Mouse (Mus musculus) right cerebral cortex, adult 18-20 months (tissue): Measurements from ENCODE around the gene Cntd1.
"Not testable (repeated sequence)": the region's sequence is repeated elsewhere in the genome, so short reads cannot be mapped to it uniquely, and the experiment has no call there.

Source experiments
- DNase-seq: peaks from one replicate; pipeline ENCODE4 v3.0.0; 2022; ENCODE audit warnings: mixed read lengths

The Cntd1 gene

DNA sequence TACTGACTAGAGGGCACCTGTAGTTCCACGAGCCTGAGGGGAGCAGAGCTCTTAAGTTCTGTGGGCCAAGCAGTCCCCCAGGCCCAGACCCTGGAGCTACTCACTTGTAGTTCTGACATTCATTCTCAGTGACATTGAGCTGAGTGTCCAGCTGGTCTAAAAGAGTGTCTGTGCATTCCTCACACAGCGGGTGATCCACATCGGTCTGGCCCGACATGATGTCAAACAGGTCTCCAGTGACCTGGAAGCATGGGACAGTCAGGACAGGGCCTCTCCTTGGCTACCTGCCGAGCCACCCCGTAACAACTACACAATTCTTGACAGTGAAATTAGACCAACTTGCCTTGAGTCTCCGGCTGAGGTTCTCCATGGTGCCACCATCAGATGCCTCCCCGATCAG is 16.4 kb downstream of the Cntd1 start:
- DNase-seq = no peak

DNA sequence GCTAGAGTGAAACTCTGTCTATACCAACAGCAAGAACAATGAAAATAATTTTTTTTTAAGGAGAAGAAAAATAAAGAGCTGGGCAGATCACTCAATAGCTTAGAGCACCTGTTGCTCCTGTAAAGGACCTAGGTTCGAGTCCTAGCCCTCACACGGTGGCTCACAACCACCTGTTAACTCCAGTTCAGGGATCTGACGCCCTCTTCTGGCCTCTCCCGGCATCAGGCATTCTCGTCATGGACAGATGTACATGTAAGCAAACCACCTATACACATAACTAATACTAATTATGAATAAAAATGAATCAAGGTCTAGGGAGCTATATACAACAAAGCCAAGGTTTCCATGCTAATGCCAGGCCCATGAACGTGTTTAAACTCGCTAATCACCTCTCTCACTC is 22.1 kb downstream of the Cntd1 start:
- no peak for DNase-seq

DNA sequence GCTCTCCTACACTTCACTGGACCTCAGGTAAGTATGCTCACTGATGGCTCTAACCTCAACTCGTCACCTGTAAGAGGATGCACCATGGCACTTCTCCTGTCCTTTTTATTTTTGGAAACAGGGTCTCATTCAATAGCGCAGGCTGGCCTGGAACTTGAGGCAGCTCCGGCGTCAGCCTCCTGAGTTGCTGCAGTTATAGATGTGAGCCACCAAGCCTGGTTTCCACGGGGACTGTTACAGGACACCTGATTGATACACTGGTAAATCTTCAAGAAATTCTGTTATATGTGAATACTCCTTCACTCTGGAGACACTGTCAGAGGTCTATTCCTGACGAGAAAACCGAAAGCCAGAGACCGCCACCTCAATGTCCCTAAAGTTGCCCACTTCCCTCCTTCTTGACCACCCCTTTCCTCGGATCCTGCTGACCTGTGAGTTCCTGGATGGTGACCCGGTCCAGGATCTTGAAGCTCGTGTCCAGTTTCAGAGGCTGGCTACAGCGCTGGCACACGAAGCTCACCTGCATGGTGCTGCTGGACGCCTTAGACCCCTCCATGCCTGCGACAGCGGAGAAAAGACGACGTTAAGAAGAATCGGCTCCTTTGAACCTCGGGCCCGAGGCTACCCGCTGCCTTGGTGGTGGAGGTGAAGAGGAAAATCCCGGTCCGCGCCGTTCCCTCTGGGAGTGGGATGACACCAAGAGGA is 22.6 kb downstream of the Cntd1 start:
- no peak for DNase-seq

DNA sequence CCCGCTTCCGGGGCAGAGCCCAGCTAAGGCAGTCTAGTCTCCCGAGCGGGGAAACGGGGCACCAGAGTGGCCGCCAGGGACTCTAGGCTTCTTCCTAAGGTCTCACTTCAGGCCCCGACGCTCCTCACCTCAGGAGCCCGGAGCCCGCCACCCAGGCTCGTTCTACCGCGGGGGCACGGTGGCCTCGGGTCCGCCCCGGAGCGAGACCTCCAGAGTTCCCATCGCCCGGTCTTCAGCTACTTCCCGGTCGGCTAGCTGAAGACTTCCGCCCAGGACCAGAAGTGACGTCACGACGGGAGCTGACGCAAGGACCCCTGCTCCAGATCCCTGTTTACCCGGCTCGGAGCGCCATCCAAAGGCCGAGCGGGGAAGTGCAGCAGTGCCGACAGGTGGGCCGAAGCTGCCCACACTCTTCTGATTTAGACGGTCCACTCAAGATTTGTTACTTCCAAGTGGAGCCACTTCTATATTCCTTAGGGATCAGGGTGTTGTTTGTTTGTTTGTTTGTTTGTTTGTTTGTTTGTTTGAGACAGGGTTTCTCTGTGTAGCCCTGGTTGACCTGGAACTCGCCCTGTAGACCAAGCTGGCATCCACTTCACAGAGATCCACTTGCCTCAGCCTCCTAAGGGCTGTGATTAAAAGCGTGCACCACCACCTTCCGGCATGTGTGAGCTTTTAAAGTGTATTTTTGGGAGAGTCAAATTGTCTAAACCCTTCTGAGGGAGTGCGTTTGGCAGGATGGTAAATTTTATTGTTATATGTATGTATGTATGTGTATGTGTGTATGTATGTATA is 23.4 kb downstream of the Cntd1 start, which contains the start of gene Becn1:
Gene Becn1, minus strand, starts transcription at position 283 of the 795 bp plus-strand sequence.
- peak; percentile 96 for DNase-seq

DNA sequence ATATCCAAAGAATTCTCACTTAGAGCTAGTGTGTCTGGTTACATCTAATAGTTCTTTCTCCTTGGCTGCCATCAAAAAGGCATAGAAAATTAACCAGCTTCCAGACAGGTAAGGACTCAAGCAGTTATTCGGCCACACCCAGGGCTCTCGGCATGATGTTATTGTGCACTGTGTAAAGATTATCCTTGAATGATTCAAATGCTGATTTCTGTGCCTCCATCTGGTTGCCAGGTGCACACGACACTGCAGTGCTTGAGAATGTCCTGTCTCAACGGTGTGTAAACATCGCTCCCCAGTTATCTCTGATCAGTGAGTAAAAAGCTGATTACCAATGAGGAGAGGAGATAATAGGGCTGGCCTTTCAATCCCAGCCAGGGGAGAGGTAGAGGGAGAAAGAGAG is 28.9 kb downstream of the Cntd1 start:
- no peak for DNase-seq

DNA sequence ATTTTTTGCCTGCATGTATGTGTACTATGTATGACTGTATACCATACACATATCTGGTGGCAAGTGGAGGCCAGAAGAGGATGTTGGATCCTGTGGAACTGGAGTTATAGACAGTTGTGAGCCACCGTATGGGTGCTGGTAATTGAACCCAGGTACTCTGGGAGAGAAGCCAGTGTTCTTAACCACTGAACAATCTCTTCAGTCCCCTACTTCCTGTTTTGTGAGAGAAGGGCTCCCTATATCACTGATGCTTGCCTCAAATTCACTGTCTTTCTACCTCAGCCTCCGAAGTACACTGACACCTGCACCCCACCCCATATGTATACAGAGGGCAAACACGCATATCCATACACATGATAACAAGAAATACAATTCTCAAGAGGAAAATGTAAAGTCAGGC is 32.3 kb downstream of the Cntd1 start:
- no peak for DNase-seq

DNA sequence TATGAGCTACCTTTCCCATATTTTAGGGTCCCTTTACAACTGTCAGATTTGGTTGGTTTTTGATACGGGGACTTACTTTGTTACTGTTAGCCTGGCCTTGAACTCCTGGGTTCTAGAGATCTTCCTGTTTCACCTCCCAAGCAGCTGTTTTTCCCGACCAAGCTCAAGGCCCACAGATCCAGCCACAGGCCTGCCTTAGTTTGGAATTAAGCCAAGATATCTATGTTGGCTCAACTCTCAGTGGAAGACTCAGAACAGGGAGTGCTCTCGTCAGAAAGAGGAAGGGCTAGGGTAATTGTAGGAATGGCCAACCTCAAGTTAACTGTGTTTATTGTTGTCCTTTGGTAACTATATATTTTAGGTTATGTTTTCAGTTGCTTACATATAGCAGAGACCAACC is 33.3 kb downstream of the Cntd1 start:
- no peak for DNase-seq

DNA sequence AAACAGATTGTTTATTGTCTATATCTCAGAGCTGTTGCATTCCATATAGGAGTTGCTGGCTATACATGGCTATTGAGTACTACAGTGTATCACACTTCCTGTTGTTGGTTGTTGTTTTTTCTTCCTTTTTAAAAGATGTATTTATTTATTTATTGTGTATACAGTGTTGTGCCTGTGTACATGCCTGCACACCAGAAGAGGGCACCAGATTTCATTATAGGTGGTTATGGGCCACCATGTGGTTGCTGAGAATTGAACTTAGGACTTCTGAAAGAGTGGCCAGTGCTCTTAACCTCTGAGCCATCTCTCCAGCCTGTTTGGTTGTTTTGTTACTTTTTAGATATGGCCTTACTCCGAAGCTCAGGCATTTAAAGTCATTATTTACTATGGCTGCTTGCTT is 35.8 kb downstream of the Cntd1 start:
- no peak for DNase-seq

DNA sequence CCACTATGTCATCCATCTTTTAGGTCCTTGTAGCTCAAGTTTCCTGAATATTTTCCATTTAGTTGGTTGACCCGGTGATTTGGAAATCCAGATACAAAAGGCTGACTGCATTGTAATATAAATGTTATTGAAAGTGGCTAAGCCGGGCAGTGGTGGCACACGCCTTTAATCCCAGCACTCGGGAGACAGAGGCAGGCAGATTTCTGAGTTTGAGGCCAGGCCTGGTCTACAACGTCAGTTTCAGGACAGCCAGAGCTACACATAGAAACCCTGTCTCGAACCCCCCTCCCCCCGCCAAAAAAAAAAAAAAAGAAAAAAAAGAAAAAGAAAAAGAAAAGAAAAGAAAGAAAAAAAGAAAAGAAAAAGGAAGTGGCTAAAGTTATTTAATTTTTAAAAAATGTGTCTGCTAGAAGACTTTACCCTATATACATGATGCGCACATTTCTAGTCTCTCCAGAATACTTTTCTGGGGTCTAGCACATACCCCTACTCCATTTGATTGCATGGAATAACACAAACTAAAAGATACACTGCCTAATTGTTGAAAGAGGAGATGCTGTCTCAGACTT is 36.4 kb downstream of the Cntd1 start:
- DNase-seq = no peak

DNA sequence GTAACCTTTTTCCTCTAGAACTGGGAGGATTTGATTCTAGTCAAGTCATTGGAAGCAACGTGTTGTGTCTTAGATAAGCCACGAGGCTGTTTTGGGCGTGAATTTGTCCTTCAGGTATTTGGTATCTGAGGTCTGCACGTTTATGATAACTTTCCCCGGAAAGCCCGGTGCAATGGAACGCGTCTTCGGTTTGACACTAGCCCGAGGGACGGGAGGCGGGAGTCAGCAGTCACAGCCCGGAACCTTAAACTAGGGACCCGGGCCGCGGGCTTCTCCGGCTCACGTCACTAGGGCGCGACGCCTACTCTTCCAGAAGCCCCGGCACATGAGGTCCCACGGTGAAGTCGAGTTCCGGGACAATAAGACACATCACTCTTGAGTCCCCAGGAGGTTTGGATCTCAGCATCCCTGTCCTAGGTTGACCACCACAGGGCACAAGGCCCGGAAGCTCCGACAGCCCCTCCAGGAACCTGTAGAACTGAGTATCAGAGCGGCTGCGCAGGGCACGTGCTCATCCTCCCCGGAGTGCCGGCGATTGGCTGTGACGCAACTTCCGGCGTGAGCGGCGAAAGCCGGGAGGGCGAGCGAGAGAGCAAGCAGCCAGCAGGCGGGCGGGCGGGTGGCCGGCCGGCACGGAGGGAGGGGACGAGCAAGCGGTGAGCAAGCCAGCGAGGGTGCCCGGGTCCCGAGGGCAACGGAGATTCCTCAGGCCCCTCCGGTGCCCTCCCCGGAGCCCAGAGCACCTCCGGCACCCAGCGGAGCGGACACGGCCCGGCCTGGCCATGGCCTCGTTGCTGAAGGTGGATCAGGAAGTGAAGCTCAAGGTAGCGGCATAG is 37.1 kb downstream of the Cntd1 start, which contains the start of gene Psme3:
Gene Psme3, plus strand, starts transcription at position 549 of the 836 bp plus-strand sequence.
- DNase-seq = peak; percentile 95

DNA sequence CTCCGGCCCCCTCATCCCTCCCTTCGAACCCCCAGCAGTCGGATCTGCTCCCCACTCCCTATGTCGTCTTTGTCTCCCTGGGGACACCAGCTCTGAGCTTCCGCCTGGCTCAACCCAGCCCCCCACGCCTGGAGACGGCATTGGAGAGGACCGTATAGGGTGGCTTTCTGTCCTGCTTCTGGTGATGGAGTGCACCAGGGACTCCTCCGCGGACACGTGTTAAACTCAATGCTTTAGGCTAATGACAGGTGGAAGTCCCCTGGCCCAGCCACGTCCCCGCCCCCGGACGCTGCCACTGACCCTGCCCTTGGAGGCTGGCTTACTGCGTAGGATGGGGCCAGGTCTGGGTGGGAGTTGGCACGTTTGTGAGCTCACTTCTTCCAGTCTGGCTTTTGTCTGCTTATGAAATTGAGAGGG is 37.7 kb downstream of the Cntd1 start:
- no peak for DNase-seq

DNA sequence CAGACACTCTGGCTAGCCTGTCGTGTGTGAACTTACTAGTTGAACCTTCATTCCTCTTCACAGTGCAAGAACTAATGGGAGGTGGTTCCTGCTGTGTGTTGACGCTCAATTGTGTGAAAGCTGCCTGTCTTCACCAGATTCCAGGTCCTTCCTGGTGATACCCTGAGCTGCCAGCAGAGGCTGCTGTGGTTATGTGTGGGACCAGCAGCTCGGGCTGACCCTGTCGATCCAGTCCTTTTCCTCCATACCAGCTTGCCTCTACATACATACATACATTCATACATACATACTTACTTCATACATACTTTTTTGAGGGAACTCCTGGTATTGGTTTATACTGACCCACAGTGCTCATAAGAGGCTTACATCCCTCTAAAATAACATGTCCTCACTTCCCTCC is 44.8 kb downstream of the Cntd1 start:
- DNase-seq = peak; percentile 58

DNA sequence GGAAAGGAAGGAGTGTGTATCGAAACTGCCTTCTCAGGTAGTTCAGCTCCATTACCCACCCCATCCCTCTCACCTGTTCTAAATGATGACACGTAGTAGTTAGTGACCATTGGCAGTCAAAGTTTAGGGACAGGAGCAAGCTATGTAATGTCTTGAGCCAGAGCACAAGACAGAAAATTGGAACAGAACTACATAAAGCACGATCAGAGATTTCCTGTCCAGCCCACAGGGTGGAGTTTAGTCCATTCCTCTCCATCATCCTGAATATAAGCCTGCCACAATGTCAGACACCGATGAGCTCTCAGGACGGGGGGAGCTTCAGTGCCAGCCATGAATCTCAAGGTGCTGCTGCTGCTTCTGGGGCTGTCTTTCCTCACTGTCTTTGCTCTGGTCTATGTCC is 46.0 kb downstream of the Cntd1 start, which contains the start of gene Aoc2:
Gene Aoc2, plus strand, starts transcription at position 301 of the 400 bp plus-strand sequence.
- no peak for DNase-seq

DNA sequence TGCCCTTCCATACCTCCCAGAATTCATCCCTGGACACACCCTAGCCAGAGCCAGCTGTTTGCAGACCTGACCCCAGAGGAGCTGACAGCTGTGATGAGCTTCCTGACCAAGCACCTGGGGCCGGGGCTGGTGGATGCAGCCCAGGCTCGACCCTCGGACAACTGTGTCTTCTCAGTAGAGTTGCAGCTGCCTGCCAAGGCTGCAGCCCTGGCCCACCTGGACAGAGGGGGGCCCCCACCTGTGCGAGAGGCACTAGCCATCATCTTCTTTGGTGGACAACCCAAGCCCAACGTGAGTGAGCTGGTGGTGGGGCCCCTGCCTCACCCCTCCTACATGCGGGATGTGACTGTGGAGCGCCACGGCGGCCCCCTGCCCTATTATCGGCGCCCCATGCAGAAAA is 46.4 kb downstream of the Cntd1 start:
- not testable (repeated sequence) for DNase-seq

DNA sequence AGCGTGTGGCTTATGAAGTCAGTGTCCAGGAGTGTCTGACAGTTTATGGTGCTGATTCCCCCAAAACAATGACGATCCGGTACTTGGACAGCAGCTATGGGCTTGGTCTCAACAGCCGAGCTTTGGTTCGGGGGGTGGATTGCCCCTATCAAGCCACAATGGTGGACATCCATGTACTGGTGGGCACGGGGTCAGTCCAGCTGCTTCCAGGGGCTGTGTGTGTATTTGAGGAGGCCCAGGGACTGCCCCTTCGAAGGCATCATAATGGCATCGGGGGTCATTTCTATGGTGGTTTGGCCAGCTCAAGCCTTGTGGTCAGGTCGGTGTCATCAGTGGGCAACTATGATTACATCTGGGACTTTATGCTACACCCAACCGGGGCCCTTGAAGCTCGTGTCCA is 47.3 kb downstream of the Cntd1 start:
- DNase-seq = no peak

DNA sequence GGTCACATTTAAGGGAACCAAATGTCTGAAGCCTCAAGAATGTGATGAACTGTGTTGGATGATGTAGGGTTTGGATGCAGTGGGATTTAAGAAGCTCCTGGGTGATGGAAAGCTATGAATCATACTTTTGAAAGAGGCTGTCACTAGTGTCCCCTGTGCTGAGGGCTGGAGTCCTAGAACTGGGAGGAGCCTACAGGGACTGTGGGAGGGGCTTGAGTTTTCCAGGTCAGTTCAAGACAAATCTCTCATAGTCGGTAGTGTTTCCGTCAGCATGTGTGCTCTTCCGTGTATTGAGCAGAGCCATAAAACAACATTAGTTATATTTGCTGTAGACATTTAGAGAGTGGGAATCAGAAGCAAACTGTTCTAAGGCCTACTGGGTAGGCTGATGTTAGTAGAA is 48.5 kb downstream of the Cntd1 start:
- no peak for DNase-seq

DNA sequence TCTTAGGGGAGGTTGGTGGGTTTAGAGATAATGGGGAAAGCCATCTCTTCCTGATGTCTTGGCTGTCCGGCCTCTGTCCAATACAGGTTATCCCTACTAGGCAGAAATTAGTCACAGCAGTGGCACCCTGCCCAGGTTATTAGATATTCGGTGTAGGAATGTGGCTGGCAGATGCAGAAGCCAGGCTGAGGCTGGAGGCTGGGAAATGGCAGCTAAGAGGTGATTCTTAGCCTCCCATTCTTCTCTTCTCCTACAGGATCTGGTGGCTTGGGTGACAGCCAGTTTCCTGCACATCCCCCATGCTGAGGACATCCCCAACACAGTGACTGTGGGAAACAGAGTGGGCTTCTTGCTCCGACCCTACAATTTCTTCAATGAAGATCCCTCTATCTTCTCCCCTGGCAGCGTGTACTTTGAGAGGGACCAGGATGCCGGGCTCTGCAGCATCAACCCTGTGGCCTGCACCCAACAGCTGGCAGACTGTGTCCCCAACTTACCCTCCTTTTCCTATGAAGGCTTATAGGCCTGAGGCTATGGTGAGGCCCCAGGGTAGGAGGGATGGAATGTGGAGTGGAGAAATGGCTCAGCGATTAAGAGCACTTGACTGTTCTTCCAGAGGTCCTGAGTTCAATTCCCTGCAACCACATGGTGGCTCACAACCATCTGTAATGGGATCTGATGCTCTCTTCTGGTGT is 50.3 kb downstream of the Cntd1 start:
- peak; percentile 37 for DNase-seq

DNA sequence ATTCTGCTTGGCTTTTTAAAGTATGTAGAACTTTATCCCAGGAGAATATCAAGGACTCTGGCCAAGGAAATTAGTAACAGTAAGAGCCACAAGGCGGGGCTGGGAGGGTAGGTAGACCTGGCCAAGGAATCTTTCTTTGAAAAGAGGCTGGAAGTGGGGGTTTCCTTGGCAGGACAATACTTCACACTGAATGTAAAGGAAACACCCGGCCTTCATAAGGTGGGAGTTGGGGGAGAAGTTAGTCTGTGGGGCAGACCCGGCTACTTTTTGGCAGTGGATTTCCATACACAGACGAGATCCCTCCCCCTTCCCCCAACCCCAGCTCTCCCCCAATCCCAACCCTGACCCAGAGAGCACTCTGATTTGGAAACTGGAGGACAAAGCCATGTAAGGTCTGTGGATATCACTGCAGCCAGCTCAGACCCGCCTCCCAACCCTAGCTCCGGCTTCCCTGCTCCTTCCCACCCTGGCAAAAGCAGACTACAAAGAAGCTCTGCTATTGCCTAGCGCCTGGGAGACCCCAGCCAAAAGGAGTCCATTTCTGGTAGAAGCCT is 51.6 kb downstream of the Cntd1 start, which contains the start of gene Aoc3:
Gene Aoc3, plus strand, starts transcription at position 235 of the 554 bp plus-strand sequence.
- no peak for DNase-seq

DNA sequence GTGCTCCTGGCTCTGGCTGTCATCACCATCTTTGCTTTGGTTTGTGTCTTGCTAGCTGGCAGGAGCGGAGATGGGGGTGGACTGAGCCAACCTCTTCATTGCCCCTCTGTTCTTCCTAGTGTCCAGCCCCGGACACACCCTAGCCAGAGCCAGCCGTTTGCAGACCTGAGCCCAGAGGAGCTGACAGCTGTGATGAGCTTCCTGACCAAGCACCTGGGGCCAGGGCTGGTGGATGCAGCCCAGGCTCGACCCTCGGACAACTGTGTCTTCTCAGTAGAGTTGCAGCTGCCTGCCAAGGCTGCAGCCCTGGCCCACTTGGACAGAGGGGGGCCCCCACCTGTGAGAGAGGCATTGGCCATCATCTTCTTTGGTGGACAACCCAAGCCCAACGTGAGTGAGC is 52.1 kb downstream of the Cntd1 start:
- DNase-seq = not testable (repeated sequence)

DNA sequence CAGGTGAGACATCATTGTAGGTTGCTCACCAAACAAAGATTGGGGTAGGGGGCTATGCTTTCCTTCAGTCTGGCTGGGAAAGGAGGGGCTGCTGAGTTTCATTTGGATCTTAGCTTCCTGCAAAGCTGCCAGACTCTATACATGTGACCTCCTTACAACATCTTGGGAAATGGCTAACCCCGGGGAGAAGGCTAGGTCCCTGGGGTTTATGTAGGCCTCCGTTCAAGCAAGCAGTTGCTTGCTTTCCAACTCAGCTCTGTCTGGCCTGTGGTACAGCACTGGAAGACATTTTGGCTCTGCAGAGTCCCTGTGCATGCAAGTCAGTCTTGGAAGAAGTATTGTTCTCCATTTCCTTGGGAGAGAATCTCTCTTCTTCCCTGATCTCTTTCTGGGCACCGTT is 53.7 kb downstream of the Cntd1 start:
- no peak for DNase-seq

DNA sequence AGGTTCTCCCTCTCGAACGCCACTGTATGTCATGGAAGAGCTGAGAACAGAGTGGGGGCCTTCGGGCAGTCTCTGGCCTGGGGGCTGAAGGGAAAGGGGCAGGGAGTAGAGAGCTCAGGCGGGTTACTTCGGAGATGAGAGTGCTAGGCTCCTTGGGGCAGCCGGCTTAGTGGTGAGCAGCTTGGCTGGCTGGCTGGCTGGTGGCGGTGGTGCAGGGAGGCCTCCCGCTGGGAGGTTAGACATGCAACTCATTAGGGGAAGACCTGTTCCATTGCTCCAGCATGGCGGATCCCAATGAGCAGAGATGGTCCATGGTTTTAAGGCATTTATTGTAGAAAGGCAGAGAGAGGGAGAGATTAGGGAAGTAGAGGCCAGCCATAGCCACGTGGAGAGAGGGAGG is 55.2 kb downstream of the Cntd1 start:
- DNase-seq = no peak

DNA sequence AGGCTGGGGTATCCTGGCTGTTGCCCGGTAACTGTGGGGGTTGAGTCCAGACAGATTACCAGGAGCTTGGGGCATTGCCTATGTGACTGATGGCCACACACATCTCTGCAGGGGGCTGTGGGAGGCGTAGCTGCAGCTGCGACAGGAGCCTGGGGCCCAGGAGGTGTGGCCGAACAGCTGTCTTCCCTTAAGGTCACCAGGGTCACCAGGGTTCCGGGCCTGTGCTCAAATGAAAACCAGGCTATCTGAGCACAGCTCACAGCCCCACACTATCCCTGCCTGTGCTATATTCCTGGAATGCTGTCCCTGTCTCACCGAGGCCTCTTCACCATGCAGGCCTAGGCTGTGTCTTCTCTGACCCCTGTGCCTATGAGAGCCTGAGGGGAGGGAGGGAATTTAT is 55.7 kb downstream of the Cntd1 start:
- DNase-seq = no peak
